Mouse (Mus musculus): Measurements from ENCODE around the gene Hyal2.

GRCm38 (mm10) chr9:107583174-107583573 lies 15.4 kb downstream of the Hyal2 start:
- TF ChIP-seq POLR2A (IDR thresholded peaks at IDR 0.05; ENCODE audit: insufficient read length, low read depth) (no peak), MAX (IDR thresholded peaks at IDR 0.05; ENCODE audit: low read depth) (no peak), SRF (IDR thresholded peaks at IDR 0.05; ENCODE audit: control insufficient read depth, insufficient read length, low read depth) (no peak), USF1 (IDR thresholded peaks at IDR 0.05; ENCODE audit: low read depth) (no peak), E2F4 (IDR thresholded peaks at IDR 0.05; ENCODE audit: insufficient read depth) (no peak), MYOD1 (IDR thresholded peaks at IDR 0.05; ENCODE audit: control insufficient read depth in 1 of 3, insufficient read length in 2 of 3, low read depth in 2 of 3) (no peak), POLR2AphosphoS2 (IDR thresholded peaks at IDR 0.05; ENCODE audit: insufficient read length, low read depth) (peak; percentile 24), MYOG (IDR thresholded peaks at IDR 0.05; ENCODE audit: control insufficient read depth in 1 of 3, insufficient read depth in 1 of 3, insufficient read length in 2 of 3, low read depth in 2 of 3) (no peak), TCF12 (IDR thresholded peaks at IDR 0.05; ENCODE audit: insufficient read depth, poor library complexity, severe bottlenecking) (no peak), CEBPB (IDR thresholded peaks at IDR 0.05; ENCODE audit: insufficient read depth, poor library complexity, severe bottlenecking) (no peak), TCF3 (IDR thresholded peaks at IDR 0.05; ENCODE audit: insufficient read length, low read depth) (no peak), REST (IDR thresholded peaks at IDR 0.05; ENCODE audit: insufficient read depth, insufficient read length) (no peak)

Data from myocyte (in vitro differentiated cells).